Mouse (Mus musculus) liver, embryonic 15.5 days (tissue): ENCODE results near the gene Hk1. TPM values are rescaled to one million over a fixed set of nuclear protein-coding genes. Genes with fewer than 3 reads are reported as not detected.
"Not testable (repeated sequence)": the region's sequence is repeated elsewhere in the genome, so short reads cannot be mapped to it uniquely, and the experiment has no call there.

Experiments used
- ATAC-seq: fragments of 200-750 bp; cut with Nextera tagmentation; 2 replicates; pipeline ENCODE4 v1.8.0; 2017; ENCODE audit warnings: moderate number of reproducible peaks, mild to moderate bottlenecking, moderate library complexity; ENCODE audit not compliant: insufficient read depth
- H3K27ac ChIP-seq: fragments of 300-500 bp; sonication (generic); replicated peaks from 2 replicates; pipeline ENCODE4 v1.5.1; 2015; ENCODE audit warnings: mild to moderate bottlenecking, inconsistent platforms
- H3K27me3 ChIP-seq: fragments of 300-500 bp; sonication (generic); 2 replicates; pipeline ENCODE4 v1.6.1; 2015; ENCODE audit warnings: mild to moderate bottlenecking, inconsistent platforms
- H3K36me3 ChIP-seq: fragments of 300-500 bp; sonication (generic); replicated peaks from 2 replicates; pipeline ENCODE4 v1.6.1; 2015; ENCODE audit warnings: moderate library complexity, mild to moderate bottlenecking, inconsistent platforms
- H3K4me1 ChIP-seq: fragments of 300-500 bp; sonication (generic); replicated peaks from 2 replicates; pipeline ENCODE4 v1.6.1; 2015; ENCODE audit warnings: inconsistent platforms
- H3K4me2 ChIP-seq: fragments of 300-500 bp; sonication (generic); 2 replicates; pipeline ENCODE4 v1.6.1; 2015; ENCODE audit warnings: moderate library complexity, mild to moderate bottlenecking, inconsistent platforms
- H3K4me3 ChIP-seq: fragments of 300-500 bp; sonication (generic); replicated peaks from 2 replicates; pipeline ENCODE4 v1.5.1; 2015; ENCODE audit warnings: mild to moderate bottlenecking, inconsistent platforms
- H3K9ac ChIP-seq: fragments of 300-500 bp; sonication (generic); 2 replicates; pipeline ENCODE4 v1.6.1; 2015; ENCODE audit warnings: moderate library complexity, mild to moderate bottlenecking, inconsistent platforms
- H3K9me3 ChIP-seq: fragments of 300-500 bp; sonication (generic); replicated peaks from 2 replicates; pipeline ENCODE4 v1.6.1; 2016; ENCODE audit warnings: inconsistent platforms
- WGBS: fragments of 180-500 bp; shearing (Covaris S2); methylation state at CpG from one replicate; pipeline ENCODE4 v1.1.7; 2015; ENCODE audit warnings: mixed read lengths; ENCODE audit not compliant: insufficient replicate concordance; 5-methylcytosine and 5-hydroxymethylcytosine counted together
- polyA plus RNA-seq: library from polyadenylated mRNA; unstranded; fragments of >200 nt; fragmentation: Nextera tagmentation; extraction: Ambion mirVana; gene quantifications from 2 replicates; pipeline ENCODE4 v1.2.1, GENCODE M21; 2015

Hk1 gene
- polyA plus RNA-seq, 1 experiment from 2014 or later, result 85.1 TPM

DNA sequence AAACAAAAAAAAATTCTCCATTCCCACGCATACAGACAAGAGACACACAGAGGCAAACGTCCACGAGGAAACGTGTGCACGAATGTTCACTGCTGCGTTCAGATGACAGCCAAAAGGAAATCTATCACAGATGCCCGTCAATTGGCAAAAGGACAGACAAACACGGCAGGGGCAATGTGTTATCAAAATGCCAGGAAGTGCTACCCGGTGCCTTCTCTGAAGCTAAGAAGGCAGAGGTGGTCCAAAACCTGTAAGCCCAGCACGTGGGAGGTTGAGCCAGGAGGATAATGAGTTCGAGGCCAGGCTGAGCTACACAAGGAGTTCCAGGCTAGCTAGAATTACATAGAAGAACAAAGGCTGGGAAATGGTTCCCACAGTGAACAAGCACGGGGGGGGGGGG lies 47.9 kb downstream of the Hk1 start:
- Histone ChIP-seq H3K4me3 (peak overlapping the region; percentile 41), H3K9me3 (no peaks in the 10 kb centered on the region), H3K36me3 (peaks cover 29% of the 10 kb centered on the region), H3K4me1 (peaks cover 99% of the 10 kb centered on the region), H3K27ac (peak overlapping the region; percentile 91), H3K9ac (peak overlapping the region; percentile 47; the same call in 1 of the 2 replicates), H3K4me2 (peak overlapping the region; percentile 77), H3K27me3 (no peaks in the 10 kb centered on the region)
- ATAC-seq, result no peak
- 30% methylated on average over 12 of the region's 12 CpGs for WGBS

DNA sequence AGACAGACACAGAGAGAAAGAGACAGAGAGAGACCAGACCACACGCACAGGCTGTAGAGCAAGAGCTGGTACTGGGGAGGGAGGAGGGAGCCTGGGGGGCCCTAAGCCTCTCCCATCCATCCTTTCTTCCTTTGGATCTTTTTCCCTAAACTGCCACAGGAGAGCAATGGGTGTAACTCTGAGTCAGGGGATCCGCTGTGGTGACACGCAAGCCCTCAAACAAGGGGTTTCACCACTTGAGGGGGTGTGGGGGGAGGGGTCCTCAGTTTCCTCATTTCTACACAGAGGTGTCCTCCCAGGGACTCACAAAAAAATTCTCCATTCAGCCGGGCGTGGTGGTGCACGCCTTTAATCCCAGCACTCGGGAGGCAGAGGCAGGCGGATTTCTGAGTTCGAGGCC lies 48.4 kb downstream of the Hk1 start:
- no peak overlapping the region for H3K4me3 ChIP-seq
- peak overlapping the region; percentile 77 for H3K4me2 ChIP-seq
- 64% methylated on average over 9 of the region's 9 CpGs for WGBS
- H3K9me3 ChIP-seq, result no peaks in the 10 kb centered on the region
- H3K9ac ChIP-seq, result no peak overlapping the region
- ATAC-seq, result no peak
- H3K4me1 ChIP-seq, result peaks cover 99% of the 10 kb centered on the region
- peaks cover 24% of the 10 kb centered on the region for H3K36me3 ChIP-seq
- no peaks in the 10 kb centered on the region for H3K27me3 ChIP-seq
- H3K27ac ChIP-seq, result peak overlapping the region; percentile 91

DNA sequence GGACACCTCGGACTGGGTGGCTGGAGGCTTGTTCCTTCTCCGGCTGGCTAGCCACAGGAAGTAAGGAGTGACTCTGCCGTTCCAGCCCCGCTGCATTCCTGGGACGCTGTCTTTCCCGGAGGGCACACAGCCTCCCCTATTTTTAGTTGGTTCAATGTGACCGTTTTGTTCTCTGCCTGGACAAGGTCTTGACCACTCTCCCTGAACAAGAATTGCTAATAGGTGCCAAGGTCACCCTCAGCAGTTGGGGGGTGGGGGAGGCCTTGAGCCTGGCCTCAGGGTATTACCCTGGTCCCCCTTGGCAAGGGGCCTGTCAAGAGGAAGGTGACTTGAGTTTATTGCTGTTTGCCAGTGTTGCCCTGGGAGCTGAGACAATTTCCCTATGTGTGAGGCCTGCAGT lies 49.9 kb downstream of the Hk1 start:
- Histone ChIP-seq H3K4me3 (no peak overlapping the region), H3K27me3 (no peaks in the 10 kb centered on the region), H3K27ac (peak overlapping the region; percentile 94), H3K36me3 (peaks cover 28% of the 10 kb centered on the region), H3K4me1 (peaks cover 99% of the 10 kb centered on the region), H3K4me2 (no peak overlapping the region), H3K9me3 (no peaks in the 10 kb centered on the region), H3K9ac (no peak overlapping the region)
- WGBS, result 82% methylated on average over 7 of the region's 7 CpGs
- no peak for ATAC-seq

DNA sequence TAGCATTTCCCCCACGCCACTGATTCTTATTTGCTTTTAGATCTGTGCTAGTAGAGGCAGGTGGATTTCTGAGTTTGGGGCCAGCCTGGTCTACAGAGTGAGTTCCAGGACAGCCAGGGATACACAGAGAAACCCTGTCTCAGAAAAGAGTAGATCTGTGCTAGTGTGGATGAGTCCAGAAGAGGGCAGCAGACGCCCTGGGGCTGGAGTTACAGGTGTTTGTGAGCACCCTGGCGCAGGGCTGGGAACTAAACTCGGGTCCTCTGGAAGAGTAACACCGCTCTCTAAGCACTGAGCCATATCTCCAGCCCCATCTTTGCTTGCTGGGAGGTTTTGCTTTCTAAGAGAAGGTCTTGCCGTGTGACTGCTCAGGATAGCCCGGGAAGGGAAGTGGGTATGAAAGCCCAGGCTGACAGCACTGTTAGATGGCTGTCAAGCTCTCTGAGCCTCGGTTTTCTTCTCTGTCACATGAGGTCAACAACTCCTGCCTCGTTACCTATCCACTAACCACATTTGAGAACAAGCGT lies 50.8 kb downstream of the Hk1 start:
- no peak overlapping the region for H3K4me3 ChIP-seq
- H3K27me3 ChIP-seq, result no peaks in the 10 kb centered on the region
- peak overlapping the region; percentile 94 for H3K27ac ChIP-seq
- 0 out of 2 replicates have a peak overlapping the region, but pooled peaks have one; percentile 71 for H3K9ac ChIP-seq
- peaks cover 34% of the 10 kb centered on the region for H3K36me3 ChIP-seq
- no peak for ATAC-seq
- 64% methylated on average over 10 of the region's 10 CpGs for WGBS
- peak overlapping the region; percentile 84 for H3K4me2 ChIP-seq
- no peaks in the 10 kb centered on the region for H3K9me3 ChIP-seq
- H3K4me1 ChIP-seq, result peaks cover 99% of the 10 kb centered on the region

DNA sequence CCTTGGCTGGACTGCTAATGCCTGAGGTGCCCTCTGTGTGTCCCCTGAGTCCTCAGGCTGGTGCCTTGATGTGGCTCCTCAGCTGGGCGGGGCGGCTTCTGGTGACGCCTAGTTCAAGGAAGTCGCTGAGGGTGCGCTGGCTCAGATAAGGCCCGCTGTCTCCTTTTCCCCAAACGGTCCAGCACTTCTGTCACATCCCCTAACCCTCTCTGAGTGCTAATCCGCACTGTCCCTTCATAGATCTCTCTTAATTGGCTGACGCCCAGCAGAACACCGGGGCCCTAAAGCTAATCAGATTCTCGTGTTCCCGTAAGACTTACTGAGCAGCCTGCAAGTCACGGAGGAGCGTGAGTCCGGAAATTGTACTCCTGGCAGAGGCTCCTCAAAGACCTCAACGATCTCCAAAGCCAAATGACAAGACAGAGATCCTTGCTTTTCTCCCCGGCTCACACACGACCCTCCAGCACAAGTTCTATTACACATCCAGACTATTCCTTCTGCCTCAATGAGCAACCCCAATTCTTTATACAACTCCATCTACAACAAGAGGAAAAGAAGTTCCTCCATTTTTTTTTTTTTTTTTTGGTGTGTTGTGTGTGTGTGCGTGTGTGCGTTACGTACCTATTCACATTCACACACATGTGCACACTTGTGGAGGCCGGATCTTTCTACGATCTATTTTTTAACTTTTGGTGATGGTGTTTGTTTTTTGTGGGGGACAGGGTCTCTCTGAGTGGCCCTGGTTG lies 52.0 kb downstream of the Hk1 start:
- ATAC-seq, result peak; percentile 92

DNA sequence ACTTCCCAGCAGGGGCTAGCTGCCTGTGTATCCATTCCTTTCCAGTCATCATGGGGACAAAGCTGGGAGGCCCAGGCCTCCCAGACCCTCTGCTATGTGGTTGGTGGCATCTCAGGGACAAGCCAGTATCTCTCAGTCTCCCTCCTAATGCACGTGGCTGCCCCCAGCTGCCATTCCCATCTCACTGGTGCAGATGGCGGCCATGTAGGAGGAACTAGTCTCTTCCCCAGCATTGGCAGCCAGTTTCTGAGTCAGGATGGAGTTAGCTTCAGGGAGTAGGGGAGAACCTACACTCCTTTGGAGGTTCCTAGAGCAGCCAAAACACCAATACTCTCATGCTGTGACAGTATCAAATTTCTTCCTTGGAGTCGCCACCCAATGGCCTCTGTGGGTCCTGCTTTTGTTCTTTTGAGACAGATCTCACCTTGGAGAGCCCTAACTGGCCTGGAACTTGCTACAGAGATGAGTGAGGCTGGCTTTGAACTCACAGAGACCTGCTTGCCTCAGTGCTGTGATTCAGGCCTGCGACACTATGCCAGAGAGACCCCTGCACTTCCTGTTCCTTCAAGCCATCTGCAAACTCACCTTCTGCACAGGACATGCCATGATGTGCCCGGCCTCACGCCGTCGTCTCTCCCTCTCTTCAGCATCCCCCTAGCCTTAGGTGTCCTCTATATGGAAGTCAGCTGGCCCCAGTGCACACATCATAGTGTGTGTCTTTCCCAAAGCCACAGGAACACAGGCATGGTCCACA lies 52.7 kb downstream of the Hk1 start:
- ATAC-seq, result peak; percentile 26; the same call in 1 of the 2 replicates
- 23% methylated on average over 8 of the region's 8 CpGs for WGBS
- Histone ChIP-seq H3K27me3 (no peaks in the 10 kb centered on the region), H3K4me3 (peak overlapping the region; percentile 61), H3K9me3 (no peaks in the 10 kb centered on the region), H3K36me3 (peaks cover 29% of the 10 kb centered on the region), H3K4me2 (peak overlapping the region; percentile 84), H3K27ac (peak overlapping the region; percentile 94), H3K4me1 (peaks cover 89% of the 10 kb centered on the region), H3K9ac (peak overlapping the region; percentile 71)

More for the DNA sequence above, 52.0 kb downstream of the Hk1 start:
- Histone ChIP-seq H3K4me1 (peaks cover 96% of the 10 kb centered on the region), H3K27ac (peak overlapping the region; percentile 94), H3K27me3 (no peaks in the 10 kb centered on the region), H3K4me2 (peak overlapping the region; percentile 84), H3K9ac (peak overlapping the region; percentile 71), H3K9me3 (no peaks in the 10 kb centered on the region), H3K36me3 (peaks cover 29% of the 10 kb centered on the region), H3K4me3 (peak overlapping the region; percentile 61)
- 20% methylated on average over 23 of the region's 23 CpGs for WGBS

DNA sequence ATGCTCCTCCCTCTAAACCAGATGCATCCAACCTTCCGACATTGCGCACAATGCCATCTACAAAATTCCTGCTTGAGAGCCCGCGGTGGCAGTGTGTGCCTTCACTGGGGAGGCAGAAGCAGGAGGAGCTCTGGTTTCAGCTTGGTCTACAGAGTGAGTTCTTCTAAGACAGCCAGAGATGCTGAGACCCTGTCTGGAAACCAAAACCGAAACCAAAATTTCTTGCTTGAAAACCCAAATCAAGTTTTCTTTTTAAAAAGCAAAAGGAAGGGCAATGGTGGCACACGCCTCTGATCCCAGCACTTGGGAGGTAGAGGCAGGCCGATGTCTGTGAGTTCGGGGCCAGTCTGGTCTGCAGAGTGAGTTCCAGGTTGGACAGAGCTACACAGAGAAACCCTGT lies 53.7 kb downstream of the Hk1 start:
- peak overlapping the region; percentile 71 for H3K9ac ChIP-seq
- peak overlapping the region; percentile 84 for H3K4me2 ChIP-seq
- no peaks in the 10 kb centered on the region for H3K27me3 ChIP-seq
- H3K4me1 ChIP-seq, result peaks cover 88% of the 10 kb centered on the region
- H3K27ac ChIP-seq, result peak overlapping the region; percentile 94
- H3K4me3 ChIP-seq, result peak overlapping the region; percentile 61
- no peak for ATAC-seq
- H3K9me3 ChIP-seq, result no peaks in the 10 kb centered on the region
- WGBS, result 70% methylated on average over 8 of the region's 8 CpGs
- peaks cover 38% of the 10 kb centered on the region for H3K36me3 ChIP-seq

DNA sequence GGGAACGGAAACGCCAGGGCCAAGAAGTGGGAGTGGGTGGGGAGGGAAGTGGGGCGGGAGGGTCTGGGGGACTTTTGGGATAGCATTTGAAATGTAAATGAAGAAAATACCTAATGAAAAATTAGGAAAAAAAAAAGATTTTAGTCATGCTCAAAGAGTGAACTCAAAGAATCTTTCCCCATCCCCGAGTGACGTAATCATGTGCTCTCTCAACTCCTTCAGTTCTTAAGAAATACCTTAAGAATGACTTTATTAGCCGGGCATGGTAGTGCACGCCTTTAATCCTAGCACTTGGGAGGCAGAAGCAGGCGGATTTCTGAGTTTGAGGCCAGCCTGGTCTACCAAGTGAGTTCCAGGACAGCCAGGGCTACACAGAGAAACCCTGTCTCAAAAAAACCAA lies 56.9 kb downstream of the Hk1 start:
- H3K27me3 ChIP-seq, H3K9me3 ChIP-seq, H3K27ac ChIP-seq, ATAC-seq, H3K4me3 ChIP-seq, H3K4me2 ChIP-seq, H3K9ac ChIP-seq: not testable (repeated sequence)
- peaks cover 69% of the 10 kb centered on the region for H3K4me1 ChIP-seq
- H3K36me3 ChIP-seq, result peaks cover 44% of the 10 kb centered on the region
- WGBS, result 71% methylated on average over 8 of the region's 8 CpGs

DNA sequence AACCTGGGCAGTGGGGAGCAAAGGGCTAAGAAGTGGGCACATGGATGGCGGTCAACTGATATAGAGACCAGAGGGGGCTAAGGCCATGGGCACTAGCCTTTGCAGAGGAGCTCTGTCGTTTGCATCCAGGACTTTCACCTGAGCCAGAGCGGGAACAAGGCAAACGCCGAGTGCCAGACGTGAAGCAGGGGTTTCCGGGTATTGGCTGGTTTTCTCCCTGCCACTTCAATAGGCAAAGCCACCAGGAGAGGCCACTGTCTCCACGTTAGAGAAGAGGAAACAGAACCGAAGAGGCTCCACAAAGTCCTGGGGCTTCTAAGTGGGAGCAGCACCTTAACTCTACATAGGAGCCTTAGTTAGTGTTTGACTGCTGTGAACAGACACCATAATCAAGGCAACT lies 58.3 kb downstream of the Hk1 start:
- H3K9me3 ChIP-seq, result no peaks in the 10 kb centered on the region
- no peak overlapping the region for H3K4me2 ChIP-seq
- no peak overlapping the region for H3K27ac ChIP-seq
- H3K4me1 ChIP-seq, result peaks cover 61% of the 10 kb centered on the region
- no peak overlapping the region for H3K4me3 ChIP-seq
- H3K9ac ChIP-seq, result no peak overlapping the region
- H3K36me3 ChIP-seq, result peaks cover 57% of the 10 kb centered on the region
- 70% methylated on average over 9 of the region's 9 CpGs for WGBS
- no peak for ATAC-seq
- no peaks in the 10 kb centered on the region for H3K27me3 ChIP-seq

DNA sequence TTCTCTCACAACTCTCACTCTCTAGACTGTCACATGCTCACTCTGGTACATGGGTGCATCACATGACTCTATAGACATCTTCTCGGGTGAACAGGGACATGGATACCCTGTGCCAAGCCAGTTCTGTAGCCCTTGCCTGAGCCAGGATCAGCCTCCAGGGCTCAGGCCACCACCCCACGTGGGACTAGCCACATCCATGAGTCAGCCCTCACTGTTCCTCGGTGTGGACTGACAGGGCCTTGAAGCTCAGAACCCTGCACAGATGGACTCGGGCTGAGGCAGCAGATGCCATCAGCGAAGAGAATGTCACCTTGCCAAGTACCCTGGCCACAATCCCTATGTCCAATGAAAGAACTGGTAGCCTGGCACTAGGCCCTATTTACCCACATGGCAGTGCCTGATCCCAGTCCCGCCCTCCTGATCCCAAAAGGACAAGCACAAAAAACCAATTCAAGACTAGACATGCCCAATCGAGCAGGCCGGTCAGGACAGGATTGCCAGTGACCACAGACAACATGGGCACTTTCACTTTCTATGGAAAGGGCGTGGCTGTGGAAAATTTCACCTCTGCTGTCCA lies 59.2 kb downstream of the Hk1 start:
- H3K9ac ChIP-seq, result no peak overlapping the region
- H3K4me1 ChIP-seq, result peaks cover 58% of the 10 kb centered on the region
- H3K36me3 ChIP-seq, result peaks cover 66% of the 10 kb centered on the region
- no peak overlapping the region for H3K27ac ChIP-seq
- no peaks in the 10 kb centered on the region for H3K9me3 ChIP-seq
- no peak overlapping the region for H3K4me3 ChIP-seq
- no peaks in the 10 kb centered on the region for H3K27me3 ChIP-seq
- 74% methylated on average over 9 of the region's 9 CpGs for WGBS
- no peak overlapping the region for H3K4me2 ChIP-seq
- ATAC-seq, result no peak

DNA sequence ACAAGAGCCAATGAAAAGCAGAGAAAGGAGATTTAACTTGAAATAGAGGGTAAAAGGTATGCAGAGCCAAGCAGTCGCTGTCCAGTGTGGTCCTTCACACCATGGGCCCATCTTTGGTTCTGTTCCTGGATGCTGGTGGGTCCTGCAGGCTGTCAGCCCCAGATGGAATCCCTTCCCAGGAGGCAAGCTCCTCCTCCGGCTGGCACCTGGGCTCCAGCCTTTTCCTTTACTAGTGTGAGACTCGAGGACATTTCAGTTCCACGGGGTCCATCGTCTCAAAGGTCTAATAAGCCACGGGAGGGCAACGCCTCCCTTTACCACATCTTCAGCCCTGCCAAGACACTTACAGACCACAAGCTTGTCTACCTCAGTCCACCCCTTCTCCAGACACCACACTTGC lies 60.6 kb downstream of the Hk1 start:
- Histone ChIP-seq H3K4me3 (no peak overlapping the region), H3K27me3 (no peaks in the 10 kb centered on the region), H3K4me1 (peaks cover 52% of the 10 kb centered on the region), H3K4me2 (no peak overlapping the region), H3K27ac (no peak overlapping the region), H3K9me3 (no peaks in the 10 kb centered on the region), H3K9ac (no peak overlapping the region), H3K36me3 (peaks cover 67% of the 10 kb centered on the region)
- 74% methylated on average over 7 of the region's 7 CpGs for WGBS
- no peak for ATAC-seq
